Mouse (Mus musculus) c-Kit-positive CD71-negative TER-119-negative erythroid progenitor cells, embryonic 14.5 days (primary cell): ENCODE measurements around the gene Mia2.
A peak's percentile ranks its signal among the peaks of the same experiment; 100 is the strongest.

Source experiments
- DNase-seq: peaks from one replicate; pipeline ENCODE4 v3.0.0-alpha.2; 2013; ENCODE audit warnings: low read depth

The Mia2 gene

DNA sequence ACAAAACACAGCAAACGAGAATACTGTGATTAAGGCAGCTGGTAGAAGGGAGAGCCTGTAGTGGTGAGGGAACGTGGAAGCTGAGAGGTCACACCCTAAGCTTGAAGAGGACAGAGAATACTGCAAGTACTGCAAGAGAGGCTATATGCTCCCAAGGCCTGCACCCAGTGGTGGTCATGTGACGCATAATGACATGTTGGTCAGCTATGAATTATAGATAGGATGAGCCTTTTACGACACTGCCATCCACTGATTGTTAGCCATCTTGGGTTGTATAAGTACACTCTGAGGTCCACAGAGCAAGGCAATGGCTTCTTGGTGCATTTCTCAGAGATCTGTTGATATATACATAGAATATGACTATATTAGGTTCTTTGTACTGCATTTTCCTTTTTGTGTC, 71.0 kb downstream of the Mia2 start:
- DNase-seq: no peak

GRCm38 (mm10) chr12:59169935-59170334, 74.3 kb downstream of the Mia2 start:
- DNase-seq: no peak

- DNase-seq: no peak
These were observed 82.2 kb downstream of the Mia2 start for GRCm38 (mm10) chr12:59177814-59178213.

GRCm38 (mm10) chr12:59188086-59188682, 92.6 kb downstream of the Mia2 start:
- DNase-seq: no peak

DNA sequence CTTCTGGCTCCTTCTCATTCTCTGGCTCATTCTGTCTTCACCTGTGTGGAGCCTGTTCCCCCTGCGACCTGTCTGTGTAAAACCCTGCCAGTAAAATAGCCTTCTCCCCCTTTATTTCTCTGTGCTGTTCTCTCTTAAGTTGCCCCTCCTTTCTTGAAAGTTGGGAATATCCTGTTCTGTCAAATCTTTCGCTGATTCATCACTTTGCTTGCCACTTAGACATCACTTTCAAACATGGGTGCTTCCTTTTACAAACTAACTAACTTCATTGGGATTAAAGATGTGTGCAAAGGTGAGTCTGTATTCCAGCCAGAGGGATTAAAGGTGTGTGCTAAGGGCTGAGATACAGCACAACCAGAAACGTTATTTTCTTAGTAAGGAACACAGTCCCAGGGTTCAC, 98.0 kb downstream of the Mia2 start:
- DNase-seq: no peak

DNA sequence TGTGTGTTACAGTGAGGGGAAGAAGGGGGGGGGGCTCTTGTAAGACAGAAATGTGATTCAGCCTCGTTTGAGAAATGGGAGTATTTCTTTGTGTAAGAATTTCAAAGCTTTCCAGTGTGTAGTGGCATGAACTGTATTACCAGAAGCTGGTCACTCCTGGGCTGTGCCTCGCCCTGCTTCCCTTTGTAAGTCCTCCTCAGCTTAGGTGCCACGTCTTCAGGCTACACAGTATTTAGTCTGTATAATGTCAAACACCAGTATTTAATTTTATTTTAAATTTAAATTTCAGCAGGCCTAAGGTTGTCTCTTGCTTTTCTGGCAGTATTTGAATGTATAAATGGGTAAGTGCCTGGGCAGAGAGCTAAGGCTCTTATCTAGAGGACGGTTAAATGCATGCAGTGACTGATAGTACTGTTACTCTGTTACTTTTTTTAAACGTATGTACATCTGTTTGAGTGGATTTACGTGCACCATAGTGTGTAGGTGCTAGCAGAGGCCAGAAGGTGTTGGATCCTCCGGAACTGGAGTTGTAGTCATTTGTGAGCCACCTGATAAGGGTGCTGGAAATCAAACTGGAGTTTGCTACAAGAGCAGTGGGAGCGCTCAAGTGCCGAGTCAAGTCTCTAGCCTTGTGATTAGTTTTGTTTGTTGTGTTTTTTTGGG, 98.9 kb downstream of the Mia2 start:
- DNase-seq: no peak

DNA sequence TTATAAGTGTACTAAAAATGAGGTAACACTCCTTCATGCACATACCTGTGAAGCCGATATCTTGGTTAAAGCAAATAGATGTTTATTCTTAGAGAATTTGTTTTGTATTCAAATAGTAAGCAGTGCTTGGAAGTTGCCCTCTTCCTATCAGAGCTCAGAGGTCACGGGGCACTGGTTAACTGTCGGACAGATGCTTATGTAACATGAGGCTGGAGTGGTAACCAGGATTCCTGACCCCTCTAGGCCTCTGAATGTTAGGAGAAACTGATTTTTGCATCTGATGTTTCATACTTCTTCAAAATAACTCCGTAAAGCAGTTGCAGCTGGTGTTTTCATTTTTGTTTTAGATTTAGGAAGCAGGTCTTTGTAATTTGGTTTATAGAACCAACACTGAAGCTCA, 99.5 kb downstream of the Mia2 start:
- no peak for DNase-seq

- no peak for DNase-seq
These were observed 100.3 kb downstream of the Mia2 start for GRCm38 (mm10) chr12:59195941-59196340.

DNA sequence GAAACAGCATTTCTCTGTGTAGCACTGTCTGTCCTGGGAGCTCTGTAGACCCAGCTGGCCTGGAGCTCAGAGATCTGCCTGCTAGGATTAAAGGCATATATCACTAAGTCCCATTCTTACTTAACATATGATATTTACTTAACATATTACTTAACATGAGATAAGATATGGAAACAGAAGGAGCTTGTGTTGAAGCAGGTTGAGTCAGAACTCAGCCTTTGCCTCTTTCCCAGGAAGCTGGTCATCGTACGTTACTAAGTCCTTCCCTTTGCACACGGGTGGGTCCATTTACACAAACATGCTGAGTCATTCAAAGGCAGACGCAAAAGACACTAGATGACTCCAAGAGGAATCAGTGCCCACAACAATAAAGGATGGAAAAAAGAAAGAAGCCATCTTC, 103.2 kb downstream of the Mia2 start:
- DNase-seq: no peak

DNA sequence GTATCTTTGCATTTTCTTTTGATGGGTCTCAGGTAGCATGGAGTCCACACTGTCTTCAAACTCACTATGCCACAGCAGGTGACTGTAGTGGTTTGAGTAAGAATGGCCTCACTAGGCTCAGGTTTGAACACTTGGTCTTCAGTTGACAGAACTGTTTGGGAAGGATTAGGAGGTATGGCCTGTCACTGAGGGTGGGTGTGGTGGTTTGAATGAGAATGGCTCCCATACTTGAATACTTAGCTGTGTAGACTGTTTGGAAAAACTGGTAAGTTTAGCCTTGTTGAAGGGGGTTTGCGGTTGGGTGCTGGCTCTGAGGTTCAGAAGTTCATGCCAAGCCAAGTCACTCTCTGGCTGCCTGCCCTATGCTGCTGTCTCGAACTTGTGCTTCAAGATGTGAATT, 103.8 kb downstream of the Mia2 start:
- no peak for DNase-seq

- DNase-seq: no peak
These were observed 110.0 kb downstream of the Mia2 start for GRCm38 (mm10) chr12:59205571-59205970.

DNA sequence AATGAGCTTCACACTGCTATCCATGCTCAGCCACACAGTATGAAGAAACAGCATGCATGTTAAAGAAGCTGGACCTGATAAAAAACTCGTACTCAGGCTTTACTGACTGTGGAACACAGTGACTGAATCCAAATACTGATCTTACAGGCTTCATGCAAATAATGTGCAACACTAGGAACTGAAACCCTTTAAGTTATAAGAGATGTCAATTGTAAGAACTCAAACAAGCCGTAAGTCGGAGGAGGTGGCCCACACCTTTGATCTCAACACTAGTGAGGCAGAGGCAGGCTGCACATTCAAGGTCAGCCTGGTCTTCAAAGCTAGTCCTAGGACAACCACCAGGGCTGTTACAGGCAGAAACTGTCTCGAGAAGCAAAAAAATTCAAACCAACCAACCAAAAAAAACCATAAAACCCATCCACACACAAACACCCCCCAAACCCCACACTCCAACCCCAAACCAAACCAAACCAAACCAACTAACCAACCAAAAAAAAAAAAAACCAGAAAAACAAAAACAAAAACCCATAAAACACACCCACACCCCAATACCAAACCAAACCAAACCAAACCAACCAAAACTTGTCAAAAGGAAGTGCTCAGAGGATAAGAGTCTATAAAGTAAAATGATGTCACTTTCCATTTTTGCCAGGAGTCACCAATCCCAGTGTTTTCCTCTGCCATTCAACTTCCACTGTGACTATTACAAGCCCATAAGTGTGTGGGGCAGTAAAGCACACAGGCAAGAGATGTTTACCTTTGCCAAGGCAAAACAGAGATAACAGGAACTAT, 110.8 kb downstream of the Mia2 start:
- DNase-seq: no peak

DNA sequence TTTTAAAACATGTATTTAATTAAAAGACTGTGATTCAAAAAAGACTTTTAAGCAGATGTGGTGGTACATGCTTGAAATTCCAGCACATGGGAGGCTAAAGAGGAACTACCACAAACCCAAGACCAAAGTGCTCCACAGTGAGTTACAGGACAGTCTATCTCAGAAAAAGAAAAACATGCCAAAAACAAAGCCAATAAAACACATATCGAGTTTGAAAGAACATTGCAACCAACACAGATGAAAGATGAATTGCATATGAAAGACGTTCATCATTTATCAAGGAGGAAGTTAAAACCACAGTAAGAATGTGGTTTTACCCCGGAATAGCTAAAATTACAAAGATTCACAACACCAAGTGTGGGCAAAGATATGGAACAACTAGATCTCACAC, 111.4 kb downstream of the Mia2 start:
- DNase-seq: no peak

GRCm38 (mm10) chr12:59207814-59208213, 112.2 kb downstream of the Mia2 start:
- DNase-seq: no peak

GRCm38 (mm10) chr12:59216176-59216575, 120.6 kb downstream of the Mia2 start:
- DNase-seq: no peak

GRCm38 (mm10) chr12:59216676-59217266, 121.2 kb downstream of the Mia2 start:
- DNase-seq: no peak

- DNase-seq: no peak
These were observed 121.7 kb downstream of the Mia2 start for GRCm38 (mm10) chr12:59217331-59217730.

GRCm38 (mm10) chr12:59218640-59219321, 123.2 kb downstream of the Mia2 start:
- no peak for DNase-seq

DNA sequence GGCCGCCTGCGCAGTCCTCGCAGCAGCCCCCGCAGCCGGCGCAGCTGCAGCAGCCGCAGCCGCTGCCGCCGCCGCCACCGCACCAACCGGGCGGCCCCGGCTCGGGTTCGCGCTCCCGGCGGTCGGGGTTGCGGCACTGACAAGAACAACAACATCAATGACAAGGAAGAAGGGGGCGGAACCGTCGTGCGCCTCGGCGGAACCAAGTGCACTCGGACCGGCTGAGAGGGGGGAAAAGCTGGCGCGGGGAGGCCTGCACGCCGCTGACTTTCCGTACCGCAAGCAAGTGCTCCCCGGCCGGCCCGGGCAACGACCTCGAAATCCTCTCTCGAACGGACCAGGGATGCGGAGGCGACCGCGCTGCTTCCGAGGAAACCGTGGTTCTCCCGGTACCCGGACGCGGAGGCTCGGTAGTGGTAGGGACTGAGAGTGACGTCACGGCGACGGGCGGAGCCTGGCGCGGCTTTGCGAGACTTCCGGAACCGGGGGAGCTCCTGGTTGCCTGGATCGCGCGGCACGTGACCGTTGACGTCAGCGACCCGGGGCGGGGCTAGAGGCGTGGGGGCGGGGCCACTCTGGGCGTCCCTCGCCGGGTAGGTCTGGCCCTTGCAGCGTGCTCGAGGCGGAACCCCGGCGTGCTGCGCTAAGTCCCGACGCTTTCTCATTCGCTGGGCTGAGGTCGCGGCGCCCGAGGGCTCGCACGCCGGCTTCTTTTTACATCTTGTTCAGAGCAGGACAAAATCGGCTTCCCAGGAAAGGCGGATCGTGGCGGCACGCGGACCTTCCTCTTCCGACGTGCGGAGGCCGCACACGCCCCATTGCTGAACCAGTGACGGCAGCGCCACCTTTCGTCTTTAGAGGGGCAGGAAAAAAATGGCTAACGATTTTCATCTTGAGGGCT, 124.0 kb downstream of the Mia2 start, which contains the start of gene Fbxo33:
Fbxo33 (minus strand) TSS at position 401 of the 901 bp plus-strand sequence.
- DNase-seq: peak; percentile 95

DNA sequence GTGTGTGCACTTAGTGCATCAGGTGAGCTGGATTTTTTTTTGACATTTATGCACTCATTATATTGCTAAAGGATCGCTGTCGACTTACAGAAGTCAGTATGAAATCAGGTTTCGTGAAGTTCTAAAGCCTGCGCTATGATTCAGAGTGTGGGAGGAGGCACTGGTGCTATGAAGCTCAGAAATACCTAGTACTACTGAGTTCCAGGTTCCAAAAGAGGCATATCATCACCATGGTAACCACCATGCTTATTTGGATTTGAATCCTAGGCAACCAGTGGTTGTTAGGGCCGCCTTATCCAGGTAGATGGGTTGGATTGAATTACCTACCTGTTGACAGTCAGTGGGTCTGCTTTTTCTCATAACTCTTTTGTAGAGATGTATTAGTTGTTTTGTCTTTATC, 132.8 kb downstream of the Mia2 start:
- no peak for DNase-seq

DNA sequence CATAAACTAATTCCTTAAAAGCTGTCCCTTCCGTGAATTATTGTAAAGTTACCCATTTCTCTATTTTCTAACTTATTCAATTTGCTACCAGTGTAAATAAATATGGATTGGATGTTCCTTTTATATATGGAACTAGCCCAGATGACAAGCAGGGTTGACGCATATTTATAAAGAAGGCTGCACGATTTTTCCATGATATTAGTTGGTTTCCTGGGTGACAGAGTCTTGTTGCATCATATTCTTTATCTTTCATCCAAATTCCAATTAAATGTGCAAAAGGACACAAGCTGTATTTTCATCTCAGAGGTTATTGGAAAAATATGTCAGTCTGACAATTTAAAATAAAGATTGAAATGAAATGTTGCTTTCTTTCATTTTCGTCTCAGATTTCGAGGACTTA, 142.8 kb downstream of the Mia2 start:
- no peak for DNase-seq
